Mouse (Mus musculus): ENCODE measurements around the gene Ywhag. TPM values are rescaled to one million over a fixed set of nuclear protein-coding genes. Genes with fewer than 3 reads are reported as not detected.

The Ywhag gene
- total and polyA plus RNA-seq, 2 experiments from 2014 or later: 286 to 867 TPM

DNA sequence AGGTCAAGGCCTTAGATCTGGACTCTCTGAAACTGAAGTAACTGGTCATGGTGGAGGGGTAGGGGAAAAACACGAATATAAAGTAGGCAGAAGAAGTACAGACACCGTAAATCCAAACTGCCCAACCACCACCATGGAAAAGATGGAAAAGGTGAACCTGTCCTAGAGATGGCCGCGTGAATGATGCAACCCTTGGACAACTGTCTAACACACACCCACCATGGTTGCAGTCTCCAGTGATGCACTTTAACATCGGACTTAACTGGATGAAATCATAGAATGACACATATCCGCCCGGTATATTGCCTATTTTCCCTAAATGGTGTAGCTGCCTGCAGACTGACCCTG, 734 bp upstream of the Ywhag start:
- TF ChIP-seq CTCF (IDR thresholded peaks at IDR 0.05; ENCODE audit: low read depth): no peak
- H3K4me3 ChIP-seq (ENCODE audit: low read depth, low read length): peak overlapping the region; percentile 98
- H3K9ac ChIP-seq: peak overlapping the region; percentile 99; the same call in 1 of the 2 replicates
- peaks cover 14% of the 10 kb centered on the region for H3K36me3 ChIP-seq (ENCODE audit: insufficient read depth)
- no peaks in the 10 kb centered on the region for H3K9me3 ChIP-seq (ENCODE audit: low read length)
- DNase-seq (no peak), ATAC-seq (peak; percentile 1)
- 53% methylated on average over 7 of the region's 7 CpGs for WGBS
- H3K27me3 ChIP-seq (ENCODE audit: insufficient read depth, low read length): no peaks in the 10 kb centered on the region
- H3K4me1 ChIP-seq (ENCODE audit: insufficient read depth): peaks cover 7% of the 10 kb centered on the region
- H3K4me2 ChIP-seq (ENCODE audit: low read depth): peak overlapping the region; percentile 52
- peak overlapping the region; percentile 99 for H3K27ac ChIP-seq (ENCODE audit: low read depth, low read length)

- peaks cover 25% of the 10 kb centered on the region for H3K36me3 ChIP-seq (ENCODE audit: insufficient read depth)
- H3K4me3 ChIP-seq (ENCODE audit: low read depth, low read length): peak overlapping the region; percentile 98
- peak overlapping the region; percentile 52 for H3K4me2 ChIP-seq (ENCODE audit: low read depth)
- TF ChIP-seq CTCF (IDR thresholded peaks at IDR 0.05; ENCODE audit: low read depth): no peak
- peaks cover 8% of the 10 kb centered on the region for H3K4me1 ChIP-seq (ENCODE audit: insufficient read depth)
- ATAC-seq: peak; percentile 68
- no peaks in the 10 kb centered on the region for H3K9me3 ChIP-seq (ENCODE audit: low read length)
- H3K27ac ChIP-seq (ENCODE audit: low read depth, low read length): peak overlapping the region; percentile 99
- no peaks in the 10 kb centered on the region for H3K27me3 ChIP-seq (ENCODE audit: insufficient read depth, low read length)
- H3K9ac ChIP-seq: peak overlapping the region; percentile 99
- WGBS: under 1% methylated on average over 29 of the region's 35 CpGs
- peak; percentile 82 for DNase-seq
Measured at GRCm38 (mm10) chr5:135933900-135934441, 445 bp downstream of the Ywhag start.

DNA sequence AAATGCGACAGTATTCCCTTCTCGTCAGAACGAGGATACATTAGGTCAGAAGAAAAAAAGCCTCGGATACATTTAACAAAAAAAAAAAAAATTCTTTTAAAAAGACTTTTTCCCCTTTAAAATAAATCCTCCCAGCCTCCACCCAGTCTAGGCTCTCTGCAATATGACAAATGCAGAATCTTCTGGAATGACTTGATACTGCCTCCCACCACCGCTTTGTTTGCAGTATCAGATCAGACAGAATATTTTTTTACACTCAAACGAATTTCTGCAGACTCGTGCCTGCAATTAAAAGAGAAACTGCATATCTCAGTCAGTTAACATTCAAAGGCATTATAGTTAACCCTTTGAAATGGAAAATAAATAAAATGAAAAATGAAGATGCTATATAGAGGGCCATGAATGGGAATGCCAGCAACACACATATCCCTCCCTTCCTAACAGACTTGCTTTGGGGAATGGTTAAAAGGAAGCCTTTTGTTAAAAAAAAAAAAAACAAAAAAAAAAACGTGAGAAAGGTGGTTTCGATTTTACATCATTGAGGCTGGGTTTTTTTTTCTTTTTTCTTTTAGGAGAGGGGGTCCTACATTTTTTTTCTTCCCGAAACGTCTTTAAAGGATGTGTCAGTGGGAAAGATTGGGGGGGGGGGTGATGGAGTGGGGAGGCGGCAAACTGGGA, 1.1 kb downstream of the Ywhag start:
- DNase-seq (peak; percentile 57), ATAC-seq (no peak)
- H3K9me3 ChIP-seq (ENCODE audit: low read length): no peaks in the 10 kb centered on the region
- H3K4me1 ChIP-seq (ENCODE audit: insufficient read depth): peaks cover 13% of the 10 kb centered on the region
- WGBS: 5% methylated on average over 12 of the region's 12 CpGs
- H3K4me2 ChIP-seq (ENCODE audit: low read depth): peak overlapping the region; percentile 52
- H3K9ac ChIP-seq: peak overlapping the region; percentile 99
- H3K27ac ChIP-seq (ENCODE audit: low read depth, low read length): peak overlapping the region; percentile 99
- peak overlapping the region; percentile 98 for H3K4me3 ChIP-seq (ENCODE audit: low read depth, low read length)
- no peak for TF ChIP-seq CTCF (IDR thresholded peaks at IDR 0.05; ENCODE audit: low read depth)
- peaks cover 25% of the 10 kb centered on the region for H3K36me3 ChIP-seq (ENCODE audit: insufficient read depth)
- H3K27me3 ChIP-seq (ENCODE audit: insufficient read depth, low read length): no peaks in the 10 kb centered on the region

DNA sequence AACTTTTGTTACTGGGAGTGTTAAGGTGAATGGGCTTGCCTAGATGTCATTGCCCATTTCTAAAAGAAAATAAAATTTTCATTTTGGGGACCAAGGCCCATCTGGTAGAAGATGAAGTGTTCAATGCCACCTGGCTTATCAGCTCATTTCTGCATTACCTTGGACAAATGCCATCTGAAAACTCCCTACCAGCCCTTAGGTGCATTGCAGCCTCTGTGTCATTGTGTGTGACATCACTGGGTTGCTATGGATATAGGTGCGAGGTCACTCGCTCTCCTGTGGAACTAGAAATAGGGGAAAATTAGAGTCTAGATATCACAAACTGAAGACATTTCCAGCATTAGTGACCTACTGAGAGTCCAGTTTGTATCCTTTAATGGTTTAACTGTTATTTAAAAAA, 2.1 kb downstream of the Ywhag start:
- H3K4me1 ChIP-seq (ENCODE audit: insufficient read depth): peaks cover 13% of the 10 kb centered on the region
- peak overlapping the region; percentile 52 for H3K4me2 ChIP-seq (ENCODE audit: low read depth)
- no peaks in the 10 kb centered on the region for H3K27me3 ChIP-seq (ENCODE audit: insufficient read depth, low read length)
- ATAC-seq: no peak
- no peak for TF ChIP-seq CTCF (IDR thresholded peaks at IDR 0.05; ENCODE audit: low read depth)
- no peak overlapping the region for H3K27ac ChIP-seq (ENCODE audit: low read depth, low read length)
- peak; percentile 32 for DNase-seq
- H3K9me3 ChIP-seq (ENCODE audit: low read length): no peaks in the 10 kb centered on the region
- H3K9ac ChIP-seq: peak overlapping the region; percentile 99
- WGBS: 47% methylated on average over 2 of the region's 2 CpGs
- peaks cover 25% of the 10 kb centered on the region for H3K36me3 ChIP-seq (ENCODE audit: insufficient read depth)
- peak overlapping the region; percentile 98 for H3K4me3 ChIP-seq (ENCODE audit: low read depth, low read length)

DNA sequence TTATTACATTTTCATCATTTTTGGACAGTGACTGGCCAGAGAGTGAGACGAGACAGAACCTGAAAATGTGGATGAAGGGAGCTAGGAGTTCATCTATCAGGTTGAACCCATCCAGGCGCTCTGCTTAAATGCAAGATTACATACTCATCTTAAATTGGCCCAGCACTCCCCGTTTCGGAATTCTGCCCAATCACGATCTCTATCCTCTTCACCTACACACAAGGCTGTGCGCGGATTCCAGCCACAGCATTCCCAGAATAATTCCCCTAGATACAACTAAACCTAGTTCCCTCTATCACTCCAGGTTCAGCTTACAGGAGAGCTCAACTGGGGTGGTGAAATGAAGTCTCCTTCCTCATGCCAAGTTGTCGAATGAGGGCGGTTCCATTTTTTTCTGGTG, 2.9 kb downstream of the Ywhag start:
- H3K27ac ChIP-seq (ENCODE audit: low read depth, low read length): no peak overlapping the region
- 88% methylated on average over 9 of the region's 9 CpGs for WGBS
- ATAC-seq: no peak
- H3K4me1 ChIP-seq (ENCODE audit: insufficient read depth): peaks cover 13% of the 10 kb centered on the region
- H3K4me3 ChIP-seq (ENCODE audit: low read depth, low read length): peak overlapping the region; percentile 9; the same call in 1 of the 2 replicates
- DNase-seq: no peak
- H3K4me2 ChIP-seq (ENCODE audit: low read depth): peak overlapping the region; percentile 52
- H3K27me3 ChIP-seq (ENCODE audit: insufficient read depth, low read length): no peaks in the 10 kb centered on the region
- H3K36me3 ChIP-seq (ENCODE audit: insufficient read depth): peaks cover 26% of the 10 kb centered on the region
- 0 out of 2 replicates have a peak overlapping the region, but pooled peaks have one; percentile 99 for H3K9ac ChIP-seq
- no peak for TF ChIP-seq CTCF (IDR thresholded peaks at IDR 0.05; ENCODE audit: low read depth)
- no peaks in the 10 kb centered on the region for H3K9me3 ChIP-seq (ENCODE audit: low read length)

DNA sequence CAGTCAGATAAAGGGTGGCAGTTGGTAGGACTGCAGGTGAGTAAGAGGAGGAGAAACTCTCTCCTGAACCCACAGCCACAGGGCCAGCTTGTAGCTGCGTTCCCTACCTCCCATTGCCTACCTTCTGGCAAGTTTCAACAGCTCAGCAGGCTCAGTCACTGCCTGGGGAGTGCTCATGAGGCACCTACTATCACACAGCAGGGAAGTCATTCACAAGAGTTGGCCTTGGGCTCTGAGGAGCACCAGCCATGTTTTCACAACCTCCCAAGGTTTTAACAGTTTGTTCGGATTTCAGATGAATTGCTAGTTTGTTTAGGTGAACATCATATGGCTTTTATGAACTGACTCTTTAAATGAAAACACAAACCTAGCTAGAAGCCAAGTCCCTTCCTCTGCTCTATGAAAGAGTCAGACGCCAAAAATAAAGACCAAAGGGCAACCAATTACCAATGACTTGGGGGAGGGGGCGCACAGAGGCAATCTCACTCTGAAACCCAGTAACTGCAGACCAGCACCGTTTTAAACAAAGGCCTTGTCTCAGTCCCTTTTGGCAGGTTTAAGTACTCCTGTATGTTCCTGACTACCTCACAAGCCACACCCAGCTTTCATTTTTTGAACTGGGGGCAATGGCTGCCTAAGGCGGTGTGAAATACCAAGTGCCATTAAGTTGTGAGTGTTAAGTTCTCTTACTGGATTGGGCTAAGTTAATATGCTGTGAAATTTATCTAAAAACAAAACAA, 4.6 kb downstream of the Ywhag start:
- Histone ChIP-seq H3K27me3 (ENCODE audit: insufficient read depth, low read length) (no peaks in the 10 kb centered on the region), H3K4me2 (ENCODE audit: low read depth) (no peak overlapping the region), H3K9me3 (ENCODE audit: low read length) (no peaks in the 10 kb centered on the region), H3K9ac (no peak overlapping the region), H3K4me3 (ENCODE audit: low read depth, low read length) (no peak overlapping the region), H3K4me1 (ENCODE audit: insufficient read depth) (peaks cover 13% of the 10 kb centered on the region), H3K27ac (ENCODE audit: low read depth, low read length) (no peak overlapping the region), H3K36me3 (ENCODE audit: insufficient read depth) (peaks cover 36% of the 10 kb centered on the region)
- TF ChIP-seq CTCF (IDR thresholded peaks at IDR 0.05; ENCODE audit: low read depth): no peak
- ATAC-seq (no peak), DNase-seq (no peak)
- WGBS: 73% methylated on average over 6 of the region's 6 CpGs

DNA sequence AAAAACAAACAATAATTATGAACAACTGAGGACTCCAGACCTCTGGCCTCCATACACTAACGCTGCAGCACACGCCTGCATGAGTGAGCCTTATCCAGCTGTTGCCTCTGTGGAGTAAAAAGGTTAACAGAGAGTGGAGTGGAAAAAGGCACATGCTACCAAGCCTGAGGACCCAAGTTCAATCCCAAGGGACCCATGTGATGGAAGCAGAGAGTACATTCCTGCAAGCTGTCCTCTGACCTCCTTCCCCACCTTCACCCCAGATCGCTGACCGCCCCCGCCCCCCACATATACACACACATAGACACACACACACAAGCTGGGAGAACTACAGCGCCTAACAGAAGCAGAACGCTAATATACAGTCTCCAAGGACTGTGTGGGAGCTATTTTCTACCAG, 10.5 kb downstream of the Ywhag start:
- TF ChIP-seq CTCF (IDR thresholded peaks at IDR 0.05; ENCODE audit: low read depth): no peak
- Histone ChIP-seq H3K4me2 (ENCODE audit: low read depth) (no peak overlapping the region), H3K4me1 (ENCODE audit: insufficient read depth) (0 out of 2 replicates have a peak, but pooled peaks cover 4% of the 10 kb centered on the region), H3K27me3 (ENCODE audit: insufficient read depth, low read length) (no peaks in the 10 kb centered on the region), H3K9me3 (ENCODE audit: low read length) (no peaks in the 10 kb centered on the region), H3K9ac (no peak overlapping the region), H3K27ac (ENCODE audit: low read depth, low read length) (no peak overlapping the region), H3K4me3 (ENCODE audit: low read depth, low read length) (no peak overlapping the region), H3K36me3 (ENCODE audit: insufficient read depth) (peaks cover 37% of the 10 kb centered on the region)
- WGBS: 91% methylated on average over 7 of the region's 7 CpGs
- ATAC-seq (no peak), DNase-seq (no peak)
